Mouse (Mus musculus) midbrain, embryonic 10.5 days (tissue): Measurements from ENCODE around the gene Myom1. TPM values are rescaled to one million over a fixed set of nuclear protein-coding genes. Genes with fewer than 3 reads are reported as not detected.

ENCODE experiments used
- DNase-seq: peaks from one replicate; pipeline ENCODE4 v3.0.0-alpha.2; 2017; ENCODE audit warnings: low spot score
- H3K27ac ChIP-seq: fragments of 300-500 bp; sonication (generic); replicated peaks from 2 replicates; pipeline ENCODE4 v1.5.1; 2016; ENCODE audit warnings: mild to moderate bottlenecking
- H3K27me3 ChIP-seq: fragments of 300-500 bp; sonication (generic); 2 replicates; pipeline ENCODE4 v1.6.1; 2016; ENCODE audit warnings: low read depth, mild to moderate bottlenecking; ENCODE audit not compliant: poor library complexity, severe bottlenecking
- H3K36me3 ChIP-seq: fragments of 300-500 bp; sonication (generic); 2 replicates; pipeline ENCODE4 v1.6.1; 2016; ENCODE audit warnings: mild to moderate bottlenecking, moderate library complexity
- H3K4me1 ChIP-seq: fragments of 300-500 bp; sonication (generic); 2 replicates; pipeline ENCODE4 v1.6.1; 2016
- H3K4me3 ChIP-seq: fragments of 300-500 bp; sonication (generic); 2 replicates; pipeline ENCODE4 v1.5.1; 2016; ENCODE audit warnings: mild to moderate bottlenecking, moderate library complexity
- H3K9me3 ChIP-seq: fragments of 300-500 bp; sonication (generic); replicated peaks from 2 replicates; pipeline ENCODE4 v1.6.1; 2016; ENCODE audit warnings: mild to moderate bottlenecking
- WGBS: fragments of 180-500 bp; shearing (Covaris S2); methylation state at CpG from one replicate; pipeline ENCODE4 v1.1.7; 2016; 5-methylcytosine and 5-hydroxymethylcytosine counted together
- polyA plus RNA-seq: library from polyadenylated mRNA; unstranded; fragments of >200 nt; fragmentation: Nextera tagmentation; extraction: Ambion mirVana; gene quantifications from 2 replicates; pipeline ENCODE4 v1.2.1, GENCODE M21; 2016

Gene Myom1
- polyA plus RNA-seq, 1 experiment from 2014 or later: 1.7 TPM

DNA sequence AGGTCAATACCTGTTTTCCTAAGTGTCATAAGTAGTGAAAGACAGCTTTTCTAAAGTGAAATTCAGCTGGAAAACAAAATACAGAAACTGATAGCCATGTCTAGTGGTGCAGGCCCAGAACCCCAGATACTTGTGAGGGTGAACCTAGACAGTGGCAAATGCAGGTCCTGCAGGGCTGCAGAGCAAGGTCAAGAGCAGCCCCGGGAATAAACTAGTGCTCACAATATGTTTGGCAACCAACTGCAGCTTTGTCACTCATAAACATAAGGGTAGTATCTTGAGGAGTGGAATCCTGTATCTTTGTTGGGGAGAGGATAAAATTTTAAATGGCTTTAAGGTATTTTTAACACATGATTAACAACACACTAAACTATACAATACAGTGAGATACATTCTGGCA lies 7.3 kb downstream of the Myom1 start:
- H3K9me3 ChIP-seq: no peaks in the 10 kb centered on the region
- no peaks in the 10 kb centered on the region for H3K36me3 ChIP-seq
- 82% methylated on average over 1 of the region's 1 CpGs for WGBS
- no peaks in the 10 kb centered on the region for H3K27me3 ChIP-seq
- DNase-seq: no peak
- H3K27ac ChIP-seq: no peak overlapping the region
- peaks cover 3% of the 10 kb centered on the region for H3K4me1 ChIP-seq
- no peak overlapping the region for H3K4me3 ChIP-seq

DNA sequence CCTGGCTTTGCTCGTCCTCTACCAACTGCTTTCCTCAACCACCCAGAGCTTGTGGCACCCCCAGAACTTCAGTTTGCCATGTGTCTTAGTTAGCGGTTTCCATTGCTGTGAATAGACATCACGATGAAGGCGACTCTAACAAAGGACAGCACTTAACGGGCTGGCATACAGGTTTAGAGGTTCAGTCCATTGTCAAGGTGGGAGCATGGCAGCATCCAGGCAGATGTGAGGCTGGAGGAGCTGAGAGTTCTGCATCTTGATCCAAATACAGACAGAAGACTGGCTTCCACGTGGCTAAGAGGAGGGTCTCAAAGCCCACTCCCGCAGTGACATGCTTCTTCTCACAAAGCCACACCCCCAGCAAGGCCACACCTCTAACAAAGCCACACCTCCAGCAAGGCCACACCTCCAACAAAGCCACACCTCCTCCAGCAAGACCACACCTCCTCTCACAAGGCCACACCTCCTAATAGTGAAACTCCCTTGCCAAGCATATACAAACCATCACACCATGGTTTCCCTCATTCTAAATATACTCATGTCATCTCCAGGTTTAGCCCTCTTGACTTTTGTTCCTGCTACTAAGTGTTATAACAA lies 8.3 kb downstream of the Myom1 start:
- no peaks in the 10 kb centered on the region for H3K9me3 ChIP-seq
- H3K36me3 ChIP-seq: no peaks in the 10 kb centered on the region
- no peak overlapping the region for H3K27ac ChIP-seq
- H3K4me3 ChIP-seq: no peak overlapping the region
- no peak for DNase-seq
- H3K4me1 ChIP-seq: peaks cover 8% of the 10 kb centered on the region
- 54% methylated on average over 7 of the region's 7 CpGs for WGBS
- no peaks in the 10 kb centered on the region for H3K27me3 ChIP-seq

DNA sequence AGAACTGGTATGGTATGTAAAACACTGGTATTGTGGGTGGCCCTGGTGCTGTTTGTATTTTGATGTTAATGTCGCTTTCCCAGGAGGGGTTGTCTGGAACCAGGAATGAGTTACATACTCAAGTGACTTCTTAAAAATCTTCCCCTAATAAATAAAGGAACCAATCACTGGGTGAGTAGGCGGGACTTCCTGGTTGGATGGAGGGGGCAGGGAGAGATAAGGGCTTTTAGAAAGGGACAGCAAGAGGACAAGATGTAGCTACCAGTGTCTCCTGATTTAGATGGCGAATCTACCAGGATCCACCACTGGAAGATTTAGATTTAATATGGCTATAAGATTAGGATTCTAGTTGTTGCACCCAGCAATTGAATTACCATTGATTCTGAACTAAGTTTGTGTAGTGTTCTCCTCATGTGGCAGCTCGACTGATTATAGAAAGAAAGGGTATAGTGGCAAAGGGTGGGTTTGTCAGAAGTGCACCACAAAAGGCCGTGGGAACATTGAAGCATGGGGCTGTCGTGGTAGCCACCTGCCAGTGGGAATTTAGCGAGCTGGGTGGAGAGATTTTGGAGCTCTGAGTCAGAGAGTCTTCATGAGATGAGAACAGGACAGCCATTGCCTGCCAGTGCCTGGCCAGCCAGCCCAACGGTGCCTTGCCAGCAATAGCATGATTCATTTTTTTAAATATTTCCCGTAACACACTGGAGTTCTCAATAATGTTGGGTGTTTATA lies 9.7 kb downstream of the Myom1 start:
- no peak overlapping the region for H3K4me3 ChIP-seq
- no peaks in the 10 kb centered on the region for H3K36me3 ChIP-seq
- no peak for DNase-seq
- H3K27me3 ChIP-seq: no peaks in the 10 kb centered on the region
- no peak overlapping the region for H3K27ac ChIP-seq
- H3K4me1 ChIP-seq: peaks cover 8% of the 10 kb centered on the region
- WGBS: 89% methylated on average over 9 of the region's 9 CpGs
- no peaks in the 10 kb centered on the region for H3K9me3 ChIP-seq

DNA sequence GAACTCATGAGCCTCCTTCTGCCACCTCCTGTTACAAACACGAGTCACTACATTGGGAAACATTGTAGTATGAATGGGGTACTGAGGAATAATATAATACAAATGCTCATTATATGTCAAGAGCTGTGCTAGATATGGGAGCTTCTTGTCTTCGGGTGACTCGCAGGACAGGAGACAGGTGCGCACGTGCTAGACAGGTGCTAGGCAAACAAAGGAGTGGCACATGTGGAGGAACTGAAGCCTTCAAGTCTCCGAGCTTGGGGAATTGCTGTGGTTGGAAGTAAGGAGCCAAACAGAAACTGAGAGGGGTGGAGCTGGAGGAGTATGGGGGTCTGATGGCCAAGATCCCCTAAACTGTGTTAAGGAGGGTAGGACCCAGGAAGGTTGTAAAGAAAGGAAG lies 10.7 kb downstream of the Myom1 start:
- H3K36me3 ChIP-seq: no peaks in the 10 kb centered on the region
- no peak for DNase-seq
- WGBS: 93% methylated on average over 6 of the region's 6 CpGs
- H3K27me3 ChIP-seq: no peaks in the 10 kb centered on the region
- H3K27ac ChIP-seq: no peak overlapping the region
- no peak overlapping the region for H3K4me3 ChIP-seq
- H3K9me3 ChIP-seq: no peaks in the 10 kb centered on the region
- H3K4me1 ChIP-seq: peaks cover 8% of the 10 kb centered on the region

DNA sequence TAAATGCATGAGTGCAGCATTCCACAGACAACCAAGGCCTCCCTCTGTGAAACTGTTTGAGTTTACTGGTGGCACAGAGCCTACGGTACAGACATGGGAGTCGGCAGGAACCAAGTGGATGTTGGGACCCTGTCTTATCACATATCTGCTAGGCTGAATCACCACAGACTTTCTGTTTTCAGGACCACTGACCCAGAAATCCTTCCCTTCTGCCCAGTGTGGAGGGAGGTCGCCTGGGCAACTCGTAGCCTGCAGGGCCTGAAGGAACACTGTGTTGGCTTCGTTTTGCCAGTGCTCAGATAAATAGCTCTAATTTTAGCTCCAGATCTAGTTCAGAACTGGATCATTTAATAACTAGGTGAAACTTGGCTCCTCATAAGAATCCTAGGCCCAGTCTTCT lies 12.5 kb downstream of the Myom1 start:
- Histone ChIP-seq H3K4me3 (no peak overlapping the region), H3K27ac (0 out of 2 replicates have a peak overlapping the region, but pooled peaks have one; percentile 17), H3K36me3 (no peaks in the 10 kb centered on the region), H3K9me3 (no peaks in the 10 kb centered on the region), H3K27me3 (no peaks in the 10 kb centered on the region), H3K4me1 (peaks cover 18% of the 10 kb centered on the region)
- no peak for DNase-seq
- WGBS: 43% methylated on average over 5 of the region's 5 CpGs

DNA sequence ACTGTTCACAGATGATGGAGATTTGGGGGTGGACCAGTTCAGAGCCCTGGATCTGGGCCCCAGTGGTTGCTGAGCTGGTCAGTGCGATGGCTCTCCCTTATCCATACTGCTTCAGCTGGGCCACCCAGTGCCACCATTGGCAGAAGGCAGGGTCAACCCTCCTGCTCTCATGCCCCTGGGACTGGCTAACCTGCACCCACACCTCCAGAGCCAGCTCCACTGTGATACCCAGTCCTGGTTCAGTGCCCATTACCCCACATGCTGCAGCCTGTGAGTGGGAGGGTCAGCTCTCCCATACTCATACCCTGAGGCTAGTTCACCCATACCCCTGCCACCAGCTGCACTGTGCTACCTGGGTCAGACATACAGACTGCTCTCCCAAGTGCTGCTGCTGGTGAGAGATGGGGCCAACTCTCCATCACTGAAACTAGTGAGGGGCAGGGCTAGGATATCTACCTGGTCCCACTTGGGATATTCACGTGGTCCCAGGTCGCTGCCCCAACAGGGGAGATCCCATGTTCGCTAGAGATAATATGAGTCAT lies 15.1 kb downstream of the Myom1 start:
- no peaks in the 10 kb centered on the region for H3K36me3 ChIP-seq
- no peak for DNase-seq
- no peaks in the 10 kb centered on the region for H3K9me3 ChIP-seq
- no peak overlapping the region for H3K4me3 ChIP-seq
- WGBS: 92% methylated on average over 4 of the region's 4 CpGs
- H3K27me3 ChIP-seq: no peaks in the 10 kb centered on the region
- H3K4me1 ChIP-seq: peaks cover 20% of the 10 kb centered on the region
- no peak overlapping the region for H3K27ac ChIP-seq

DNA sequence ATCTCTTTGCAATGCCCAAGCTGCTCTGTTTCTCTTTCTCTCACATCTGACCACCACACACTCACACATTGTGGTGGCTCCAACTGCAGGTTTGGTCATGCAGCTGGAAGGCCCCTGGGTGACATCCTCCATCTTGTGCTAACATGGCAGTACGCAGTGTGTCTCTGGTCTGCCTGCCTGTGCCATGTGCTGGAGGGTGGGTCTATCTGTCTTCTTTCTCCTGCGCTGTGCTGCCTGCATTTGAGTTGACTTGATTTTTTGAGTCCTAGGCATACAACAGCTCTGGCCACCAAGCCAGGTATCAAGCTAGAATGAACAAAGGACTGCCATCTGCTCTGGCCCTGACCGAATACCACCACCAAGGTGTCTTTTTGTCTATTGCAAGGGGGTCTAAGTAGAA lies 15.7 kb downstream of the Myom1 start:
- no peaks in the 10 kb centered on the region for H3K9me3 ChIP-seq
- no peaks in the 10 kb centered on the region for H3K27me3 ChIP-seq
- peaks cover 22% of the 10 kb centered on the region for H3K4me1 ChIP-seq
- 97% methylated on average over 3 of the region's 3 CpGs for WGBS
- no peak overlapping the region for H3K27ac ChIP-seq
- no peak overlapping the region for H3K4me3 ChIP-seq
- DNase-seq: no peak
- no peaks in the 10 kb centered on the region for H3K36me3 ChIP-seq

DNA sequence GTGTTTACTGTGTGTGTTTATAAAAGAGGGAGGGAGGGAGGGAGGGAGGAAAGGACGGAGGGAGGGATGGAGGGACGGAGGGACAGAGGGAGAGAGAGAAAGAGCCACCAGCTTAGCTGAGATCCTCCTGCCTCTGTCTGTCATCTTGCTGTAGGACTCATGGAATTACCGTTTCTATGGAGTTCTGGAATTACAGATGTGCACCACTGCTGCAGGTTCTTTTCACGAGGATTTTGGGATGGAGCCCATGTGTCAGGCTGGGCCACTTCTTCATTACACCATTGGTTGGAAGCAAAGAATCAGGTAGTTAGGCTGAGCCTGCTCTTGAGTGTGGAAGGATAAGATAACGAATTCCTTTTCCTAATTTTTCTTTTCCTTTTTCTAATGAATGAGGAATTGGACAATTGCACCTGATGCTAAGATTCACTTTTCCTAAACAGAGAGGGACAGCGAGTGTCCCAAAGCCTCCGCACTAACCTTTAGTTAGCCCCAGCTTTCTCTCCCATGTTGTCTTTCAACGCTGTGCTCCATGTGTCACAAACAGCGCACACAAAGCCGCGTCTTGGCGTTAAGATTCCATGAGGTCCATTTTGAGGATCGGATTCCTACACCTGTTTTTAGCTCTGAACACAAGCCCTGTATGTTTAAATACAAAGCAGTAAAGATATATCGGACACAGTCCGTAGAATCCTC lies 16.3 kb downstream of the Myom1 start:
- Histone ChIP-seq H3K9me3 (no peaks in the 10 kb centered on the region), H3K4me3 (no peak overlapping the region), H3K36me3 (no peaks in the 10 kb centered on the region), H3K27me3 (no peaks in the 10 kb centered on the region), H3K4me1 (peaks cover 22% of the 10 kb centered on the region), H3K27ac (no peak overlapping the region)
- DNase-seq: no peak
- WGBS: 85% methylated on average over 15 of the region's 15 CpGs

DNA sequence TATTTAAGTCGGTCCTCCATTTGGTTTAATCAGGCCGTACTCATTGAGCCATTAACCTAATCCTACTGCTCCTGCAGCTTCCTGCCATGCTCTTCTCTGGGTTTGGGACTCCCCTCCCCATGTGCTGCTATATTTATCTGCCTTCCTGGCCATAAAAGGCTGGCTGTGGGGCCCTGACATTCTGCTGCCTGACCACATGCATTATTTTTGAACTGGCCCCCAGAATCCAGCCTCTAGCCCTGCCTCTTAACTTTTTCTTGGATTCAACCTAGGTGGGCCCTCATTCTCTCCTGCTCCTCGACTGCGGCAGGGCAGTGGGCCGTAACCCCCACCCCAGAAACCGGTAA lies 16.8 kb downstream of the Myom1 start:
- Histone ChIP-seq H3K4me3 (no peak overlapping the region), H3K27me3 (no peaks in the 10 kb centered on the region), H3K9me3 (no peaks in the 10 kb centered on the region), H3K36me3 (no peaks in the 10 kb centered on the region), H3K27ac (peak overlapping the region; percentile 43; the same call in 1 of the 2 replicates), H3K4me1 (peaks cover 22% of the 10 kb centered on the region)
- 33% methylated on average over 6 of the region's 6 CpGs for WGBS
- no peak for DNase-seq

DNA sequence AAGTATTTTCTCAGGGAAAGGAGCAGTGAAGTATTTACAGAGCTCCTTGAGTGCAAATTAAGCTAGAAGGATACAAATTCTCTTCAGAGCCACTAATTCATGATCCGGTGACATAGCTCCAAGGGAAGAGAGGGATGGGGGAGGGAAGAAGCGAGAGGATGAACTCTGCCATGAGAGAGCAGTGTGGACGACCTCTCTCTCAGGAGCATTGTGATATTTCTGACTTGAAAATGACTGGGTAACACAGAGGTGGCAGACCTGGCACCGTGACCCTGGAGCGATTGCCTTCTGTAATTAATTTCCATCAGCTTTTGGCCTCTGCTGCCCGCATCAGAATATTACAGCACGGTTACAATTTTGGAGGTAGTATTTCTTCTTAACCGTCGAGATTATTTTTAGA lies 17.4 kb downstream of the Myom1 start:
- 69% methylated on average over 9 of the region's 9 CpGs for WGBS
- no peak overlapping the region for H3K27ac ChIP-seq
- no peak for DNase-seq

DNA sequence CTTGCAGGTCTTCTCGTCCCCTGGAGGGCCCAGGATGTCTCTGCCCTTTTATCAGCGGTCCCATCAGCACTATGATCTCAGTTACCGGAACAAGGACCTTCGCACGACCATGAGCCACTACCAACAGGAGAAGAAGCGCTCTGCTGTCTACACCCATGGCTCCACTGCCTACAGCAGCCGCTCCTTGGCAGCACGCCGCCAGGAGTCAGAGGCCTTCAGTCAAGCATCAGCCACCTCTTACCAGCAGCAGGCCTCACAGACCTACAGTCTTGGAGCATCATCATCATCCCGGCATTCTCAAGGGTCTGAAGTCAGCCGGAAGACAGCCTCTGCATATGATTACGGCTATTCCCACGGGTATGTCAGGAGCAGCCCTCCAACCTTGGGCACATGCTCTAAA lies 20.4 kb downstream of the Myom1 start:
- Histone ChIP-seq H3K27ac (no peak overlapping the region), H3K4me1 (peaks cover 14% of the 10 kb centered on the region), H3K36me3 (no peaks in the 10 kb centered on the region), H3K27me3 (no peaks in the 10 kb centered on the region), H3K4me3 (no peak overlapping the region), H3K9me3 (no peaks in the 10 kb centered on the region)
- 93% methylated on average over 13 of the region's 13 CpGs for WGBS
- no peak for DNase-seq

More for the DNA sequence above, 17.4 kb downstream of the Myom1 start:
- H3K4me1 ChIP-seq: peaks cover 18% of the 10 kb centered on the region
- no peaks in the 10 kb centered on the region for H3K27me3 ChIP-seq
- H3K4me3 ChIP-seq: no peak overlapping the region
- H3K9me3 ChIP-seq: no peaks in the 10 kb centered on the region
- H3K36me3 ChIP-seq: no peaks in the 10 kb centered on the region

DNA sequence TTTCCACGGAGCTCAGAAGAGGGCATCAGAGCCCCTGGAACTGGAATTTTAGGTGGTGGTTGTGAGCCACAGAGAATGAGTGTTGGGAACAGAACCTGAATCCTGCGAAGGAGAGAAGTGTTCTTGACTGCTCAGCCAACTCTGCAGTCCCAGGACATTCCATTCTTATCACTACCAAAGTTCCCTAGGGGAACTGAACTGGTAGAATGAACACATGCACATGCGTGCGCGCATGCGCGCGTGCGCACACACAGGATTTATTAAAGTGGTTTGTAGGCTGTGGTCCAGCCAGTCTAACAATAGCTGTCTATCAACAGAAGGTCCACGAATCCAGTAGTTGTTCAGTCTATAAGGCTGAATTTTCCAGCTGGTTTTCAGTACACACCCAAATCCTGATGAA lies 21.6 kb downstream of the Myom1 start:
- H3K4me3 ChIP-seq: no peak overlapping the region

DNA sequence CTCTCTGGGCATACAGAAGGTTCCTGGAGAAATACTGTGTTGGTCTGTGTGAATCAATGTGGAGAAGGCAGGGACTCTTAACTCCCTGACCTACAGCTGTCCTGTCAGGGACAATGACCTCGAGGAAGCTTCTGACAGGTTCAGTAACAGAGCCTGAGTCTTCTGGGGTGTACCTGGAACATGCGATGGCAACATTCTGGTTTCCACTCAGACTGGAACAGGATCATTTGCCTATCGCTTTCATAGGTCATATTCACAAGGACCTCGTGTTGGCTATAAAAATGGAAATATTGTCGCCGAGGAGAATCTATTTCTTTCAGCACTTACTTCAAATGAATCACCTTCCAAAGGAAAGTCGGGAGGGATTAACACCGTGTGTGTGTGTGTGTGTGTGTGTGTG lies 23.5 kb downstream of the Myom1 start:
- H3K4me3 ChIP-seq: no peak overlapping the region
- no peaks in the 10 kb centered on the region for H3K36me3 ChIP-seq
- H3K27me3 ChIP-seq: no peaks in the 10 kb centered on the region
- no peaks in the 10 kb centered on the region for H3K9me3 ChIP-seq
- H3K27ac ChIP-seq: no peak overlapping the region
- 0 out of 2 replicates have a peak, but pooled peaks cover 2% of the 10 kb centered on the region for H3K4me1 ChIP-seq
- no peak for DNase-seq
- 81% methylated on average over 8 of the region's 8 CpGs for WGBS

More for the DNA sequence above, 21.6 kb downstream of the Myom1 start:
- no peaks in the 10 kb centered on the region for H3K36me3 ChIP-seq
- 94% methylated on average over 10 of the region's 10 CpGs for WGBS
- no peaks in the 10 kb centered on the region for H3K9me3 ChIP-seq
- peaks cover 12% of the 10 kb centered on the region for H3K4me1 ChIP-seq
- DNase-seq: no peak
- no peaks in the 10 kb centered on the region for H3K27me3 ChIP-seq
- no peak overlapping the region for H3K27ac ChIP-seq
